9 mouse cellular contexts compared by ENCODE assay signal in the genomic region with DNA sequence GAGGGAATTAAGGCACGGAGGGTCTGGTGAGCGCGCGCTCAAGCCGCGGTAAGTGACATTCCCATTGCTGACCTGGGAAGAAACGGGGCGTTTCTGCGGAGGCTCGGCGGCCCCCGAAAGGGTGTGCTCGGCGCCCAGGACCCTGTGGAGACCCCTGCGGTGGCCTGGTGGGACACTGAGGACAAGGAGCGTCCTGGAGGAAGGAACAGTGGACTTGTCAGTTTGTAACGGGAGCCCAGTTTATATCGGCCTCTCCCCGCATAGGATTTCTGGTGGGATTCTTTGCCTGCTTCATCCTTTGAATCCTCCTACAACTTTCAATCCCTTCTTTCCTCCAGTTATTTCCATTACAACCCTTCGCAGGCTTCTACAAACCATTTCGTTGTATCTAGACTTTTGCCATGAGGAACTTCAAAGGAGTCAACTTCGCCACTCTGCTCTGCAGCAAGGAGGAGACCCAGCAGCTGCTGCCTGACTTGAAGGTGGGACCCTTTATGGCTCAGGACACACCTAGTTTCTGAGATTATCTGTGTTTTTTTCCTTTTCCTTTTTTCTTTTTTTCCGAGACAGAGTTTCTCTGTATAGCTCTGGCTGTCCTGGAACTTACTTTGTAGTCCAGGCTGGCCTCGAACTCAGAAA. TPM values are rescaled to one million over a fixed set of nuclear protein-coding genes. Genes with fewer than 3 reads are reported as not detected.
DNase-seq lines count a peak whose midpoint lies in the region; ATAC-seq and TF ChIP-seq lines count a peak whose summit lies in the region.
"Had no signal": no experiment of that assay in that cellular context is flagged by ENCODE, and none has a peak within 500 bp of the region (broad histone marks: within the 10 kb centered on the region; RNA-seq: fewer than 3 reads in every experiment).

No protein-coding gene starts in this region.

- peak overlapping the region; percentile 58 for H3K4me3 ChIP-seq in kidney, embryonic 15.5 days (replicated peaks)
- H3K4me3 ChIP-seq in bone marrow macrophage, adult 2 months (ENCODE audit: insufficient read depth, low read length): peak overlapping the region; percentile 85
- H3K4me3 ChIP-seq in hindbrain, embryonic 15.5 days: peak overlapping the region; percentile 55
- peak overlapping the region; percentile 55 for H3K4me3 ChIP-seq in midbrain, embryonic 15.5 days

- 4% methylated on average over 24 of the region's 24 CpGs for WGBS in kidney, embryonic 15.5 days
- WGBS in hindbrain, embryonic 15.5 days: 5% methylated on average over 24 of the region's 24 CpGs
- WGBS in midbrain, embryonic 15.5 days: 5% methylated on average over 24 of the region's 24 CpGs

- no peaks in the 10 kb centered on the region for H3K9me3 ChIP-seq in kidney, embryonic 15.5 days (replicated peaks)
- no peaks in the 10 kb centered on the region for H3K9me3 ChIP-seq in hindbrain, embryonic 15.5 days
- no peaks in the 10 kb centered on the region for H3K9me3 ChIP-seq in midbrain, embryonic 15.5 days

- no peak for DNase-seq in kidney, adult 18-20 months
- DNase-seq in left cerebral cortex, adult 8-10 months (ENCODE audit: low spot score in 2 of 2): no peak
- DNase-seq in right cerebral cortex, postnatal 25 days: no peak
- DNase-seq in urinary bladder, postnatal 4 days (ENCODE audit: low spot score in 2 of 2): no peak

- H3K4me2 ChIP-seq in kidney, embryonic 15.5 days: peak overlapping the region; percentile 72
- peak overlapping the region; percentile 95 for H3K4me2 ChIP-seq in hindbrain, embryonic 15.5 days
- peak overlapping the region; percentile 99 for H3K4me2 ChIP-seq in midbrain, embryonic 15.5 days

- TF ChIP-seq CTCF in bone marrow macrophage, adult 2 months (IDR thresholded peaks at IDR 0.05; ENCODE audit: low read depth, low read length): no peak

- peaks cover 12% of the 10 kb centered on the region for H3K4me1 ChIP-seq in kidney, embryonic 15.5 days
- peaks cover 3% of the 10 kb centered on the region for H3K4me1 ChIP-seq in bone marrow macrophage, adult 2 months (ENCODE audit: control insufficient read depth, insufficient read depth, low read length)
- H3K4me1 ChIP-seq in hindbrain, embryonic 15.5 days (replicated peaks): peaks cover 9% of the 10 kb centered on the region
- H3K4me1 ChIP-seq in midbrain, embryonic 15.5 days: peaks cover 8% of the 10 kb centered on the region

- peaks cover 37% of the 10 kb centered on the region for H3K36me3 ChIP-seq in kidney, embryonic 15.5 days
- no peaks in the 10 kb centered on the region for H3K36me3 ChIP-seq in hindbrain, embryonic 15.5 days
- H3K36me3 ChIP-seq in midbrain, embryonic 15.5 days (replicated peaks): no peaks in the 10 kb centered on the region

- H3K9ac ChIP-seq in kidney, embryonic 15.5 days: peak overlapping the region; percentile 61
- H3K9ac ChIP-seq in hindbrain, embryonic 15.5 days: peak overlapping the region; percentile 25
- peak overlapping the region; percentile 29; the same call in 1 of the 2 replicates for H3K9ac ChIP-seq in midbrain, embryonic 15.5 days

- no peaks in the 10 kb centered on the region for H3K27me3 ChIP-seq in kidney, embryonic 15.5 days
- H3K27me3 ChIP-seq in hindbrain, embryonic 15.5 days: no peaks in the 10 kb centered on the region
- H3K27me3 ChIP-seq in midbrain, embryonic 15.5 days (replicated peaks): no peaks in the 10 kb centered on the region

- 0 out of 2 replicates have a peak, but pooled peaks have one; percentile 61 for TF ChIP-seq POLR2A in bone marrow macrophage, adult 2 months (IDR thresholded peaks at IDR 0.05; ENCODE audit: borderline replicate concordance, low read depth, low read length)

- no peak overlapping the region for H3K27ac ChIP-seq in kidney, embryonic 15.5 days
- H3K27ac ChIP-seq in bone marrow macrophage, adult 2 months (ENCODE audit: insufficient read depth, low read depth, low read length): no peak overlapping the region
- no peak overlapping the region for H3K27ac ChIP-seq in hindbrain, embryonic 15.5 days (replicated peaks)
- no peak overlapping the region for H3K27ac ChIP-seq in midbrain, embryonic 15.5 days

- ATAC-seq in kidney, embryonic 15.5 days (replicated peaks; ENCODE audit: low FRiP score): peak; percentile 68
- ATAC-seq in hindbrain, embryonic 15.5 days (ENCODE audit: low FRiP score, low read depth): peak; percentile 62
- peak; percentile 62; the same call in 1 of the 2 replicates for ATAC-seq in midbrain, embryonic 15.5 days (replicated peaks)

RNA-seq across cellular contexts. Expression of gene Espl1, which starts 0.4 kb away (rescaled TPM):
- polyA plus RNA-seq in kidney, embryonic 15.5 days (2015; fragmentation: Nextera tagmentation; extraction: Ambion mirVana): 23.5 and 31.0 TPM in 2 replicates
- 15.6 and 17.9 TPM in 2 replicates for polyA plus RNA-seq in bone marrow macrophage, adult 2 months (2012; ENCODE audit: insufficient read depth, insufficient read length, missing spikeins)
- 4.4 and 6.7 TPM in 2 replicates for polyA plus RNA-seq in hindbrain, embryonic 15.5 days (2015; fragmentation: Nextera tagmentation; extraction: Ambion mirVana)
- polyA plus RNA-seq in midbrain, embryonic 15.5 days (2015; fragmentation: Nextera tagmentation; extraction: Ambion mirVana): 5.5 and 7.5 TPM in 2 replicates
- 1 to 10 TPM in 3 of 4 experiments, under 1 TPM in 1; 0.91 to 1.5 (median 1.2) TPM for total RNA-seq in left cerebral cortex, adult 8-10 months (2022)

RNA-seq across cellular contexts. Expression of gene Mfsd5, which starts 17.2 kb away (rescaled TPM):
- polyA plus RNA-seq in kidney, embryonic 15.5 days (2015; fragmentation: Nextera tagmentation; extraction: Ambion mirVana): 68.6 and 69.8 TPM in 2 replicates
- polyA plus RNA-seq in bone marrow macrophage, adult 2 months (2012; ENCODE audit: insufficient read depth, insufficient read length, missing spikeins): 71.6 and 78.4 TPM in 2 replicates
- 59.7 and 63.5 TPM in 2 replicates for polyA plus RNA-seq in hindbrain, embryonic 15.5 days (2015; fragmentation: Nextera tagmentation; extraction: Ambion mirVana)
- 58.5 and 64.0 TPM in 2 replicates for polyA plus RNA-seq in midbrain, embryonic 15.5 days (2015; fragmentation: Nextera tagmentation; extraction: Ambion mirVana)
- 10 to 100 TPM; 38.3 to 48.5 (median 42.1) TPM for total RNA-seq in left cerebral cortex, adult 8-10 months (2022)

RNA-seq across cellular contexts. Expression of gene Gm9918, which starts 26.1 kb away (rescaled TPM):
- 0.44 and 0.55 TPM in 2 replicates for polyA plus RNA-seq in kidney, embryonic 15.5 days (2015; fragmentation: Nextera tagmentation; extraction: Ambion mirVana)
- not detected in 2 replicates for polyA plus RNA-seq in bone marrow macrophage, adult 2 months (2012; ENCODE audit: insufficient read depth, insufficient read length, missing spikeins)
- polyA plus RNA-seq in hindbrain, embryonic 15.5 days (2015; fragmentation: Nextera tagmentation; extraction: Ambion mirVana): 0.06 and 0.07 TPM in 2 replicates
- 0.10 TPM in 1 of 2 replicates, not detected in the other for polyA plus RNA-seq in midbrain, embryonic 15.5 days (2015; fragmentation: Nextera tagmentation; extraction: Ambion mirVana)
- not detected for total RNA-seq in left cerebral cortex, adult 8-10 months (2022)
- total RNA-seq: layer of hippocampus, postnatal 10 days had no signal

RNA-seq across cellular contexts. Expression of gene Pfdn5, which starts 29.4 kb away (rescaled TPM):
- polyA plus RNA-seq in kidney, embryonic 15.5 days (2015; fragmentation: Nextera tagmentation; extraction: Ambion mirVana): 382 and 393 TPM in 2 replicates
- polyA plus RNA-seq in bone marrow macrophage, adult 2 months (2012; ENCODE audit: insufficient read depth, insufficient read length, missing spikeins): 542 and 550 TPM in 2 replicates
- 460 and 473 TPM in 2 replicates for polyA plus RNA-seq in hindbrain, embryonic 15.5 days (2015; fragmentation: Nextera tagmentation; extraction: Ambion mirVana)
- polyA plus RNA-seq in midbrain, embryonic 15.5 days (2015; fragmentation: Nextera tagmentation; extraction: Ambion mirVana): 450 and 466 TPM in 2 replicates
- total RNA-seq in left cerebral cortex, adult 8-10 months (2022): 100 to 1,000 TPM; 457 to 497 (median 483) TPM

RNA-seq across cellular contexts. Expression of gene Myg1, which starts 35.0 kb away (rescaled TPM):
- polyA plus RNA-seq in kidney, embryonic 15.5 days (2015; fragmentation: Nextera tagmentation; extraction: Ambion mirVana): 106 and 122 TPM in 2 replicates
- polyA plus RNA-seq in bone marrow macrophage, adult 2 months (2012; ENCODE audit: insufficient read depth, insufficient read length, missing spikeins): 41.5 and 46.2 TPM in 2 replicates
- 92.6 and 94.2 TPM in 2 replicates for polyA plus RNA-seq in hindbrain, embryonic 15.5 days (2015; fragmentation: Nextera tagmentation; extraction: Ambion mirVana)
- 91.8 and 103 TPM in 2 replicates for polyA plus RNA-seq in midbrain, embryonic 15.5 days (2015; fragmentation: Nextera tagmentation; extraction: Ambion mirVana)
- total RNA-seq in left cerebral cortex, adult 8-10 months (2022): 10 to 100 TPM; 59.3 to 63.4 (median 61.9) TPM
